Mouse (Mus musculus): ENCODE measurements at regions not wholly inside any gene's neighbourhood (a gene's known extent, or its start where the extent isn't known, plus 50 kb on each side); places are given as distances from the start of the nearest gene placed in this dataset.

DNA sequence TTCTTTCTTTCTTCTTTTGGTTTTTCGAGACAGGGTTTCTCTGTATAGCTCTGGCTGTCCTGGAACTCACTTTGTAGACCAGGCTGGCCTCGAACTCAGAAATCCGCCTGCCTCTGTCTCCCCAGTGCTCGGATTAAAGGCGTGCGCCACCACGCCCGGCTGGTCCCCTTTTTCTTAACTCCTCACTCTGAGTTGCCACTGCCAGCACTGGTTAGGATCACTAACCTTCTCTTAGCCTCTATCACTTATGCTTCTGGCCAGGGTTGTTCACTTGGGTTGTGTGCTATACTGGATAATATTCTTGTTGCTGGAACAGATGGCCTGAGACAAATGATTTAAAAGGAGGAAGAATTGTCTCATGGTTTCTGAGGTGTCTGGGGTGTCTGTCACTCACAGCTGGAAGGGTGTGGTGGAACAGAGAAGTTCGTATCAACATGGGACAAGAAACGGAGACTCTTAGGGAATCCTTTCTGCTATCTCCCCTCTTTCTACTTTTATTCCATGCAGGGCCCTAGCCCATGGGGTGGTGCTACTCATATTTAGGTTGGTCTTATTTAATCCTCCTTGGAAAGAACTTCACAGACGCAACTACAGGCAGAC is 149.0 kb upstream of the Map3k1 start:
- TF ChIP-seq POLR2AphosphoS5 (IDR thresholded peaks at IDR 0.05; ENCODE audit: insufficient replicate concordance, low read depth, low read length) (no peak), CTCF (IDR thresholded peaks at IDR 0.05; ENCODE audit: low read depth, low read length) (no peak), GATA1 (IDR thresholded peaks at IDR 0.05; ENCODE audit: borderline replicate concordance, low read length) (no peak)

Data from G1E (cell line).